Mouse (Mus musculus): ENCODE data around the gene Trim45. TPM values are rescaled to one million over a fixed set of nuclear protein-coding genes. Genes with fewer than 3 reads are reported as not detected.
A peak's percentile ranks its signal among the peaks of the same experiment; 100 is the strongest.

Gene Trim45
- total and polyA plus RNA-seq, 2 experiments from 2014 or later: 5.2 to 9.9 TPM

GRCm38 (mm10) chr3:100892383-100893335, 29.3 kb upstream of the Trim45 start:
- H3K36me3 ChIP-seq (ENCODE audit: insufficient read depth, low read length): no peaks in the 10 kb centered on the region
- no peak overlapping the region for H3K9ac ChIP-seq (replicated peaks; ENCODE audit: low read length)
- H3K9me3 ChIP-seq (ENCODE audit: low read length): no peaks in the 10 kb centered on the region
- H3K4me2 ChIP-seq (ENCODE audit: low read depth, low read length): no peak overlapping the region
- 74% methylated on average over 11 of the region's 11 CpGs for WGBS
- TF ChIP-seq CTCF (IDR thresholded peaks at IDR 0.05; ENCODE audit: low read depth): no peak
- DNase-seq (ENCODE audit: low spot score): no peak
- H3K27ac ChIP-seq: no peak overlapping the region
- H3K27me3 ChIP-seq (ENCODE audit: insufficient read depth, low read length): no peaks in the 10 kb centered on the region
- no peaks in the 10 kb centered on the region for H3K4me1 ChIP-seq (ENCODE audit: insufficient read depth, low read length)
- H3K4me3 ChIP-seq (ENCODE audit: low read length): no peak overlapping the region
- no peak for ATAC-seq

DNA sequence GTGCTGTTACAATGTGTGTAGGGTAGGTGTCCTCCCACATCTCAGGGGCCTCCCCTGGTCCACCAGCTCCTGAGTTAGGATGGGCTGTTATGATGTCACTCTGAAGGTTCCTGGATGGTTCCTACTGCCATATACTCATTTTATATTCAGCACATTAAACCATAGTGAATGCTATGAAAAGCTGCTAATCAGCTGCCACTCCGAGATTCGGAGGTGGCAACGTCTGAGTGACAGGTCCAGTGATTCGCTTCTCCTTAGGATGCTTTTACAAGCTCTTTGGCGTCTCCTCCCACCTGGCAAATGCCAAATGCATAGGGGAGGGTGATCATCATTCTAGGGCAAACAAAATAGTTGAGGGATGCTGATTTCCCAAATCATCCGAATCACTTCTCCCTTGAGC, 26.5 kb upstream of the Trim45 start:
- DNase-seq (ENCODE audit: low spot score): no peak
- 59% methylated on average over 6 of the region's 6 CpGs for WGBS
- Histone ChIP-seq H3K9ac (replicated peaks; ENCODE audit: low read length) (no peak overlapping the region), H3K27ac (no peak overlapping the region), H3K27me3 (ENCODE audit: insufficient read depth, low read length) (no peaks in the 10 kb centered on the region), H3K4me3 (ENCODE audit: low read length) (no peak overlapping the region), H3K36me3 (ENCODE audit: insufficient read depth, low read length) (no peaks in the 10 kb centered on the region), H3K4me1 (ENCODE audit: insufficient read depth, low read length) (no peaks in the 10 kb centered on the region), H3K9me3 (ENCODE audit: low read length) (no peaks in the 10 kb centered on the region), H3K4me2 (ENCODE audit: low read depth, low read length) (no peak overlapping the region)
- TF ChIP-seq CTCF (IDR thresholded peaks at IDR 0.05; ENCODE audit: low read depth): no peak
- no peak for ATAC-seq

DNA sequence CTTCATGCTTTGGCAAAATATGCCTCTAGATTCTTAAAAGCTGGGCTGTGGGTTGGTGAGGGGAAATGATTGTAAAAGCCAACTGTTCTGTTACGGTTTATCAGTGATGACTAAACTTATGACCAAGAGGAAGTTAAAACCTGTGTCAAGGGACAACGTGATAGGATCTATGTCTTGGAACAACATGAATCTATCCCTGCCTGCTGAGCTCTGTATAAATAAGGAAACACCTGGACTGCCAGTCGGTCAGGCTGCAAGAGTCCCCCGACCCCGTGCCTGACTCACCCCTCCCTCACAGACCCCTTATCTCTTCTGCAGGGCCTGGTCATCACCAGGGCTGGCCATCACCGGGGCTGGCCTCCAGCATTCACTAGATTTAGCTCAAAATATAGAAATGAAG, 15.9 kb upstream of the Trim45 start:
- no peak for ATAC-seq
- Histone ChIP-seq H3K27me3 (ENCODE audit: insufficient read depth, low read length) (no peaks in the 10 kb centered on the region), H3K36me3 (ENCODE audit: insufficient read depth, low read length) (no peaks in the 10 kb centered on the region), H3K4me1 (ENCODE audit: insufficient read depth, low read length) (0 out of 2 replicates have a peak, but pooled peaks cover 2% of the 10 kb centered on the region), H3K27ac (no peak overlapping the region), H3K9me3 (ENCODE audit: low read length) (no peaks in the 10 kb centered on the region), H3K9ac (replicated peaks; ENCODE audit: low read length) (no peak overlapping the region), H3K4me3 (ENCODE audit: low read length) (no peak overlapping the region), H3K4me2 (ENCODE audit: low read depth, low read length) (no peak overlapping the region)
- no peak for TF ChIP-seq CTCF (IDR thresholded peaks at IDR 0.05; ENCODE audit: low read depth)
- no peak for DNase-seq (ENCODE audit: low spot score)
- 87% methylated on average over 6 of the region's 6 CpGs for WGBS

GRCm38 (mm10) chr3:100906916-100907315, 15.1 kb upstream of the Trim45 start:
- no peaks in the 10 kb centered on the region for H3K27me3 ChIP-seq (ENCODE audit: insufficient read depth, low read length)
- peak; percentile 54 for TF ChIP-seq CTCF (IDR thresholded peaks at IDR 0.05; ENCODE audit: low read depth)
- WGBS: 37% methylated on average over 3 of the region's 3 CpGs
- H3K4me1 ChIP-seq (ENCODE audit: insufficient read depth, low read length): 0 out of 2 replicates have a peak, but pooled peaks cover 2% of the 10 kb centered on the region
- no peak overlapping the region for H3K9ac ChIP-seq (replicated peaks; ENCODE audit: low read length)
- H3K36me3 ChIP-seq (ENCODE audit: insufficient read depth, low read length): no peaks in the 10 kb centered on the region
- no peak overlapping the region for H3K4me3 ChIP-seq (ENCODE audit: low read length)
- no peak overlapping the region for H3K27ac ChIP-seq
- peak; percentile 35 for DNase-seq (ENCODE audit: low spot score)
- H3K9me3 ChIP-seq (ENCODE audit: low read length): no peaks in the 10 kb centered on the region
- peak; percentile 41; the same call in 1 of the 2 replicates for ATAC-seq
- no peak overlapping the region for H3K4me2 ChIP-seq (ENCODE audit: low read depth, low read length)

DNA sequence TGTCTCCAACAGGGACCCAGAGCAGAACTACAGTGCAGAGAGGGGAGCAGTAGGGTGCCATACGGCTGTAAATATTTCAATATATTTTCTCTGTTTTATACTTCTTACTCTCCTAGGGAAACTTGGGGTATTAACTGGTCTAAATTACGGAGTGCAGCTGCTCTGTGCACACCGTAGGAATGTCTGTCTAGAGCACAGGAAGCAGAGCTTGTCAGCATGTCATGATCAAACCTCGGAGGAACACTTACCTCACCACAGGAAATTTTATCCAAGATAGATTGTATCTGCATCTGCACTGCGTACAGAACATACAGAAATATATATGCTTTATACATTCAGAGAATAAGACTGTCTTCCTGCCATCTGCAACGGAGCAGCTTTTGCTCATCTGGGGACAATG, 13.4 kb upstream of the Trim45 start:
- ATAC-seq: 0 out of 2 replicates have a peak, but pooled peaks have one; percentile 32
- H3K36me3 ChIP-seq (ENCODE audit: insufficient read depth, low read length): no peaks in the 10 kb centered on the region
- 60% methylated on average over 6 of the region's 6 CpGs for WGBS

GRCm38 (mm10) chr3:100910621-100911020, 11.4 kb upstream of the Trim45 start:
- Histone ChIP-seq H3K27me3 (ENCODE audit: insufficient read depth, low read length) (no peaks in the 10 kb centered on the region), H3K9ac (replicated peaks; ENCODE audit: low read length) (no peak overlapping the region), H3K4me2 (ENCODE audit: low read depth, low read length) (no peak overlapping the region), H3K4me3 (ENCODE audit: low read length) (no peak overlapping the region), H3K36me3 (ENCODE audit: insufficient read depth, low read length) (no peaks in the 10 kb centered on the region), H3K27ac (no peak overlapping the region), H3K4me1 (ENCODE audit: insufficient read depth, low read length) (0 out of 2 replicates have a peak, but pooled peaks cover 2% of the 10 kb centered on the region), H3K9me3 (ENCODE audit: low read length) (no peaks in the 10 kb centered on the region)
- WGBS: 51% methylated on average over 5 of the region's 5 CpGs
- TF ChIP-seq CTCF (IDR thresholded peaks at IDR 0.05; ENCODE audit: low read depth): no peak
- no peak for DNase-seq (ENCODE audit: low spot score)
- no peak for ATAC-seq

More for the DNA sequence above, 13.4 kb upstream of the Trim45 start:
- no peak for DNase-seq (ENCODE audit: low spot score)
- H3K4me3 ChIP-seq (ENCODE audit: low read length): no peak overlapping the region
- H3K9ac ChIP-seq (replicated peaks; ENCODE audit: low read length): no peak overlapping the region
- H3K4me1 ChIP-seq (ENCODE audit: insufficient read depth, low read length): 0 out of 2 replicates have a peak, but pooled peaks cover 2% of the 10 kb centered on the region
- no peaks in the 10 kb centered on the region for H3K9me3 ChIP-seq (ENCODE audit: low read length)
- H3K27ac ChIP-seq: no peak overlapping the region
- no peak overlapping the region for H3K4me2 ChIP-seq (ENCODE audit: low read depth, low read length)
- TF ChIP-seq CTCF (IDR thresholded peaks at IDR 0.05; ENCODE audit: low read depth): no peak
- H3K27me3 ChIP-seq (ENCODE audit: insufficient read depth, low read length): no peaks in the 10 kb centered on the region

- ATAC-seq: no peak
- WGBS: 82% methylated on average over 9 of the region's 9 CpGs
- no peak for DNase-seq (ENCODE audit: low spot score)
- H3K4me1 ChIP-seq (ENCODE audit: insufficient read depth, low read length): 0 out of 2 replicates have a peak, but pooled peaks cover 2% of the 10 kb centered on the region
- no peak overlapping the region for H3K4me3 ChIP-seq (ENCODE audit: low read length)
- no peaks in the 10 kb centered on the region for H3K36me3 ChIP-seq (ENCODE audit: insufficient read depth, low read length)
- TF ChIP-seq CTCF (IDR thresholded peaks at IDR 0.05; ENCODE audit: low read depth): no peak
- no peaks in the 10 kb centered on the region for H3K27me3 ChIP-seq (ENCODE audit: insufficient read depth, low read length)
- no peaks in the 10 kb centered on the region for H3K9me3 ChIP-seq (ENCODE audit: low read length)
- H3K9ac ChIP-seq (replicated peaks; ENCODE audit: low read length): no peak overlapping the region
- no peak overlapping the region for H3K4me2 ChIP-seq (ENCODE audit: low read depth, low read length)
- H3K27ac ChIP-seq: no peak overlapping the region
Observed at GRCm38 (mm10) chr3:100911026-100911425, 11.0 kb upstream of the Trim45 start.

All from hindbrain, postnatal 0 days (tissue).